Mouse (Mus musculus) thymus, adult 2 months (tissue): Measurements from ENCODE around the gene E2f8. TPM values are rescaled to one million over a fixed set of nuclear protein-coding genes. Genes with fewer than 3 reads are reported as not detected.

Experiments used
- DNase-seq: peaks from one replicate; pipeline ENCODE4 v3.0.0; 2021
- H3K27ac ChIP-seq: fragments of 200-500 bp; 2 replicates; pipeline ENCODE4 v1.5.1; 2012; ENCODE audit warnings: low read length, control low read depth; ENCODE audit not compliant: control insufficient read depth, insufficient read depth
- H3K27me3 ChIP-seq: fragments of 200-500 bp; 2 replicates; pipeline ENCODE4 v1.6.1; 2012; ENCODE audit warnings: mild to moderate bottlenecking, low read length, moderate library complexity, mixed read lengths; ENCODE audit not compliant: control insufficient read depth, insufficient read depth
- H3K36me3 ChIP-seq: fragments of 200-500 bp; 2 replicates; pipeline ENCODE4 v1.6.1; 2012; ENCODE audit warnings: mild to moderate bottlenecking, low read length, moderate library complexity; ENCODE audit not compliant: control insufficient read depth, insufficient read depth
- H3K4me1 ChIP-seq: fragments of 200-500 bp; replicated peaks from 2 replicates; pipeline ENCODE4 v1.6.1; 2012; ENCODE audit warnings: low read length; ENCODE audit not compliant: control insufficient read depth, insufficient read depth
- H3K4me3 ChIP-seq: fragments of 200-500 bp; 2 replicates; pipeline ENCODE4 v1.5.1; 2012; ENCODE audit warnings: mild to moderate bottlenecking, low read length, control low read depth, moderate library complexity; ENCODE audit not compliant: control insufficient read depth, insufficient read depth
- CTCF ChIP-seq: fragments of 200-500 bp; IDR thresholded peaks from 2 replicates; pipeline ENCODE4 v1.5.1; 2012; ENCODE audit warnings: mild to moderate bottlenecking, control low read depth, low read length, moderate library complexity, borderline replicate concordance; ENCODE audit not compliant: control insufficient read depth, poor library complexity, insufficient read depth; ENCODE audit errors: extremely low read depth
- POLR2A ChIP-seq: fragments of 200-500 bp; IDR thresholded peaks from 2 replicates; pipeline ENCODE4 v1.6.1; 2012; ENCODE audit warnings: mild to moderate bottlenecking, low read length, control low read depth, moderate library complexity; ENCODE audit not compliant: control insufficient read depth, poor library complexity, insufficient read depth; ENCODE audit errors: extremely low read depth
- WGBS: fragments of 180-500 bp; shearing (Covaris S2); methylation state at CpG from one replicate; pipeline ENCODE4 v1.1.7; 2018; 5-methylcytosine and 5-hydroxymethylcytosine counted together
- polyA plus RNA-seq: library from polyadenylated mRNA; depleted of rRNA; stranded (reverse); fragments of >200 nt; gene quantifications from 2 replicates; pipeline ENCODE4 v1.2.3, GENCODE M21; 2012

Gene E2f8
- polyA plus RNA-seq, 1 experiment = 28.3 TPM

GRCm38 (mm10) chr7:48881971-48882609 is 694 bp upstream of the E2f8 start:
- Histone ChIP-seq H3K4me1 (peaks cover 20% of the 10 kb centered on the region), H3K36me3 (peaks cover 10% of the 10 kb centered on the region), H3K27me3 (no peaks in the 10 kb centered on the region), H3K4me3 (peak overlapping the region; percentile 60), H3K27ac (no peak overlapping the region)
- WGBS = under 1% methylated on average over 28 of the region's 28 CpGs
- DNase-seq = no peak
- no peak for TF ChIP-seq POLR2A
- TF ChIP-seq CTCF = no peak

- Histone ChIP-seq H3K36me3 (peaks cover 13% of the 10 kb centered on the region), H3K27me3 (no peaks in the 10 kb centered on the region), H3K27ac (no peak overlapping the region), H3K4me1 (peaks cover 20% of the 10 kb centered on the region), H3K4me3 (peak overlapping the region; percentile 60)
- TF ChIP-seq CTCF (no peak), POLR2A (peak; percentile 55; the same call in 1 of the 2 replicates)
- WGBS = under 1% methylated on average over 76 of the region's 77 CpGs
- DNase-seq = peak; percentile 97
Observed at GRCm38 (mm10) chr7:48880591-48881481, 560 bp downstream of the E2f8 start.

DNA sequence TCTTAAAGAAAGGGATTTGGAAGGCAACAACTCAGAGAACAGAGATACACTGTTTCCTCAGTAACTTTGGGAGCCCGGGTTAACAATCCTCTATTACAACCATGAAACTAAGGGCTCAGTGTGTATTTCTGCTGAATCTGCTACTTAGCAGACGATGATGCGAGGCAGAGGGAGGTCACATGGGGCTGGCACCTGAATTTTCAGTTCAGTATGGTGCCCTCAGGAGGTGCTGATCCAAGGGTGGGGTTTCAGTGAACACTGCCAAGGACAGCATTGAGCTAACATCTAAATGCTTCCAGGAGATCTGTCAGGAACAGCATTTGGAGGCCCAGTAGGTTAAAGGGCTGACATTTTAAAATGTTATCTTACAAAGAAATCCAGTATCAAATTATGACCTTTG is 1.8 kb downstream of the E2f8 start:
- Histone ChIP-seq H3K27ac (no peak overlapping the region), H3K4me1 (peaks cover 20% of the 10 kb centered on the region), H3K36me3 (peaks cover 26% of the 10 kb centered on the region), H3K27me3 (no peaks in the 10 kb centered on the region), H3K4me3 (0 out of 2 replicates have a peak overlapping the region, but pooled peaks have one; percentile 14)
- WGBS = 56% methylated on average over 3 of the region's 3 CpGs
- TF ChIP-seq CTCF (no peak), POLR2A (no peak)
- no peak for DNase-seq

- TF ChIP-seq CTCF = no peak
- H3K27ac ChIP-seq = no peak overlapping the region
- no peaks in the 10 kb centered on the region for H3K27me3 ChIP-seq
- H3K36me3 ChIP-seq = peaks cover 40% of the 10 kb centered on the region
- DNase-seq = no peak
- peaks cover 20% of the 10 kb centered on the region for H3K4me1 ChIP-seq
- 96% methylated on average over 15 of the region's 15 CpGs for WGBS
- H3K4me3 ChIP-seq = no peak overlapping the region
Observed at GRCm38 (mm10) chr7:48877786-48878390, 3.5 kb downstream of the E2f8 start.

- peak; percentile 37 for DNase-seq
- Histone ChIP-seq H3K27me3 (no peaks in the 10 kb centered on the region), H3K4me1 (peaks cover 10% of the 10 kb centered on the region), H3K36me3 (peaks cover 53% of the 10 kb centered on the region), H3K4me3 (no peak overlapping the region), H3K27ac (no peak overlapping the region)
- 78% methylated on average over 4 of the region's 4 CpGs for WGBS
- no peak for TF ChIP-seq POLR2A
- no peak for TF ChIP-seq CTCF
Observed at GRCm38 (mm10) chr7:48876526-48876925, 4.9 kb downstream of the E2f8 start.

DNA sequence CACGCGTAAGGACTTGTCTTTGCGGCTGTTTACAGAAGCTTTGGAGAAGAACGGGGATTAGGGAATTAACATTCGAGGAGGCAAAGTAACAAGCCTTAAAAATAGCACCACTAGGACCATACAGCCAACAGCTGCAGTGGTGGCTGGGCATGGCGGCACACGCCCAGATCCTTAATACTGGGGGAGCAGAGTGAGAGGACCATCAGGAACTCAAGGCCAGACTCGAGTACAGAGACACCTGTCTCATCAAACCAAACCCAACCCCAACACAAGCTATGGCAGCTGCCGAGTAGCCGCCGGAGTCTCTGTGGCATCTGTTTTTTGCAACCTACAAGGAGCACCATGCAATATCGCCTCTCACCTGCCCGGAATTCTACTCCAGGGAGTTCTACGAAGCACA is 6.3 kb downstream of the E2f8 start:
- H3K27ac ChIP-seq = no peak overlapping the region
- no peak for DNase-seq
- H3K36me3 ChIP-seq = peaks cover 65% of the 10 kb centered on the region
- 96% methylated on average over 14 of the region's 14 CpGs for WGBS
- TF ChIP-seq CTCF (no peak), POLR2A (no peak)
- no peak overlapping the region for H3K4me3 ChIP-seq
- peaks cover 5% of the 10 kb centered on the region for H3K4me1 ChIP-seq
- H3K27me3 ChIP-seq = no peaks in the 10 kb centered on the region
